Mouse (Mus musculus): ENCODE results near the gene Ctsa. TPM values are rescaled to one million over a fixed set of nuclear protein-coding genes. Genes with fewer than 3 reads are reported as not detected.
"Not testable (repeated sequence)": the region's sequence is repeated elsewhere in the genome, so short reads cannot be mapped to it uniquely, and the experiment has no call there.

Ctsa gene
- polyA plus RNA-seq, 1 experiment from 2014 or later, result 85.7 TPM

GRCm38 (mm10) chr2:164873621-164874020 lies 40.9 kb downstream of the Ctsa start:
- Histone ChIP-seq H3K4me3 (ENCODE audit: low read depth, low read length) (no peak overlapping the region), H3K4me1 (replicated peaks; ENCODE audit: control insufficient read depth, insufficient read depth, low read length) (peaks cover 4% of the 10 kb centered on the region; the same call in 1 of the 2 replicates), H3K36me3 (ENCODE audit: control insufficient read depth, insufficient read depth, low read length) (no peaks in the 10 kb centered on the region), H3K27me3 (ENCODE audit: control insufficient read depth, insufficient read depth, low read length) (no peaks in the 10 kb centered on the region), H3K9me3 (ENCODE audit: control insufficient read depth, low read length) (no peaks in the 10 kb centered on the region), H3K27ac (ENCODE audit: low read depth, low read length) (no peak overlapping the region), H3K4me2 (replicated peaks; ENCODE audit: low read depth, low read length) (no peak overlapping the region), H3K9ac (ENCODE audit: low read depth, low read length) (no peak overlapping the region)
- ATAC-seq (ENCODE audit: low FRiP score), result no peak
- no peak for DNase-seq (ENCODE audit: low spot score)
- 68% methylated on average over 3 of the region's 3 CpGs for WGBS

- H3K27me3 ChIP-seq (ENCODE audit: control insufficient read depth, insufficient read depth, low read length), result no peaks in the 10 kb centered on the region
- H3K9ac ChIP-seq (ENCODE audit: low read depth, low read length), result no peak overlapping the region
- peak overlapping the region; percentile 14; the same call in 1 of the 2 replicates for H3K27ac ChIP-seq (ENCODE audit: low read depth, low read length)
- H3K9me3 ChIP-seq (ENCODE audit: control insufficient read depth, low read length), result no peaks in the 10 kb centered on the region
- H3K4me1 ChIP-seq (replicated peaks; ENCODE audit: control insufficient read depth, insufficient read depth, low read length), result peaks cover 4% of the 10 kb centered on the region; the same call in 1 of the 2 replicates
- ATAC-seq (ENCODE audit: low FRiP score) (no peak), DNase-seq (ENCODE audit: low spot score) (no peak)
- H3K36me3 ChIP-seq (ENCODE audit: control insufficient read depth, insufficient read depth, low read length), result no peaks in the 10 kb centered on the region
- no peak overlapping the region for H3K4me2 ChIP-seq (replicated peaks; ENCODE audit: low read depth, low read length)
- no peak overlapping the region for H3K4me3 ChIP-seq (ENCODE audit: low read depth, low read length)
- WGBS, result 42% methylated on average over 1 of the region's 1 CpGs
Observed at GRCm38 (mm10) chr2:164874239-164874769, 41.6 kb downstream of the Ctsa start.

GRCm38 (mm10) chr2:164875648-164876047 lies 43.0 kb downstream of the Ctsa start:
- not testable (repeated sequence) for H3K4me3 ChIP-seq (ENCODE audit: low read depth, low read length); H3K9me3 ChIP-seq (ENCODE audit: control insufficient read depth, low read length); H3K4me2 ChIP-seq (replicated peaks; ENCODE audit: low read depth, low read length); H3K4me1 ChIP-seq (replicated peaks; ENCODE audit: control insufficient read depth, insufficient read depth, low read length); ATAC-seq (ENCODE audit: low FRiP score); H3K36me3 ChIP-seq (ENCODE audit: control insufficient read depth, insufficient read depth, low read length); H3K9ac ChIP-seq (ENCODE audit: low read depth, low read length); H3K27ac ChIP-seq (ENCODE audit: low read depth, low read length); DNase-seq (ENCODE audit: low spot score); H3K27me3 ChIP-seq (ENCODE audit: control insufficient read depth, insufficient read depth, low read length)
- WGBS, result 41% methylated on average over 2 of the region's 2 CpGs

- WGBS, result 69% methylated on average over 11 of the region's 11 CpGs
- Histone ChIP-seq H3K4me1 (replicated peaks; ENCODE audit: control insufficient read depth, insufficient read depth, low read length) (peaks cover 11% of the 10 kb centered on the region), H3K4me3 (ENCODE audit: low read depth, low read length) (peak overlapping the region; percentile 89; the same call in 1 of the 2 replicates), H3K4me2 (replicated peaks; ENCODE audit: low read depth, low read length) (peak overlapping the region; percentile 84)
- H3K27ac ChIP-seq (ENCODE audit: low read depth, low read length); H3K9me3 ChIP-seq (ENCODE audit: control insufficient read depth, low read length); H3K9ac ChIP-seq (ENCODE audit: low read depth, low read length); H3K27me3 ChIP-seq (ENCODE audit: control insufficient read depth, insufficient read depth, low read length); ATAC-seq (ENCODE audit: low FRiP score); H3K36me3 ChIP-seq (ENCODE audit: control insufficient read depth, insufficient read depth, low read length); DNase-seq (ENCODE audit: low spot score): not testable (repeated sequence)
Observed at GRCm38 (mm10) chr2:164877376-164878215, 44.9 kb downstream of the Ctsa start.

- peak; percentile 55 for ATAC-seq (ENCODE audit: low FRiP score)
- Histone ChIP-seq H3K9ac (ENCODE audit: low read depth, low read length) (peak overlapping the region; percentile 99), H3K36me3 (ENCODE audit: control insufficient read depth, insufficient read depth, low read length) (no peaks in the 10 kb centered on the region), H3K4me1 (replicated peaks; ENCODE audit: control insufficient read depth, insufficient read depth, low read length) (peaks cover 11% of the 10 kb centered on the region), H3K27ac (ENCODE audit: low read depth, low read length) (peak overlapping the region; percentile 100), H3K4me3 (ENCODE audit: low read depth, low read length) (peak overlapping the region; percentile 89), H3K9me3 (ENCODE audit: control insufficient read depth, low read length) (no peaks in the 10 kb centered on the region), H3K4me2 (replicated peaks; ENCODE audit: low read depth, low read length) (peak overlapping the region; percentile 84), H3K27me3 (ENCODE audit: control insufficient read depth, insufficient read depth, low read length) (no peaks in the 10 kb centered on the region)
- DNase-seq (ENCODE audit: low spot score), result peak; percentile 60
- 2% methylated on average over 28 of the region's 28 CpGs for WGBS
Observed at GRCm38 (mm10) chr2:164878509-164879227, 46.0 kb downstream of the Ctsa start.

- Histone ChIP-seq H3K27ac (ENCODE audit: low read depth, low read length) (peak within 1 kb of the TSS; percentile 100), H3K9ac (ENCODE audit: low read depth, low read length) (peak within 1 kb of the TSS; percentile 99), H3K4me2 (replicated peaks; ENCODE audit: low read depth, low read length) (peak within 1 kb of the TSS; percentile 84), H3K4me1 (replicated peaks; ENCODE audit: control insufficient read depth, insufficient read depth, low read length) (peaks cover 11% of the 10 kb centered on the region), H3K27me3 (ENCODE audit: control insufficient read depth, insufficient read depth, low read length) (no peaks in the 10 kb centered on the region), H3K9me3 (ENCODE audit: control insufficient read depth, low read length) (no peaks in the 10 kb centered on the region), H3K36me3 (ENCODE audit: control insufficient read depth, insufficient read depth, low read length) (no peaks in the 10 kb centered on the region), H3K4me3 (ENCODE audit: low read depth, low read length) (peak within 1 kb of the TSS; percentile 89)
- ATAC-seq (ENCODE audit: low FRiP score), result peak; percentile 85
- under 1% methylated on average over 34 of the region's 40 CpGs for WGBS
- DNase-seq (ENCODE audit: low spot score), result peak; percentile 97
Observed at GRCm38 (mm10) chr2:164879228-164879567, 46.5 kb downstream of the Ctsa start, which contains the start of gene Pcif1. Gene Pcif1, plus strand, starts transcription at chr2:164879304.

- Histone ChIP-seq H3K4me3 (ENCODE audit: low read depth, low read length) (peak overlapping the region; percentile 89), H3K9me3 (ENCODE audit: control insufficient read depth, low read length) (no peaks in the 10 kb centered on the region), H3K36me3 (ENCODE audit: control insufficient read depth, insufficient read depth, low read length) (no peaks in the 10 kb centered on the region), H3K27me3 (ENCODE audit: control insufficient read depth, insufficient read depth, low read length) (no peaks in the 10 kb centered on the region), H3K27ac (ENCODE audit: low read depth, low read length) (peak overlapping the region; percentile 100), H3K4me2 (replicated peaks; ENCODE audit: low read depth, low read length) (peak overlapping the region; percentile 84), H3K4me1 (replicated peaks; ENCODE audit: control insufficient read depth, insufficient read depth, low read length) (peaks cover 11% of the 10 kb centered on the region), H3K9ac (ENCODE audit: low read depth, low read length) (peak overlapping the region; percentile 99)
- under 1% methylated on average over 49 of the region's 72 CpGs for WGBS
- ATAC-seq (ENCODE audit: low FRiP score), result peak; percentile 83
- peak; percentile 98 for DNase-seq (ENCODE audit: low spot score)
Observed at GRCm38 (mm10) chr2:164879568-164880277, 47.0 kb downstream of the Ctsa start.

- no peaks in the 10 kb centered on the region for H3K9me3 ChIP-seq (ENCODE audit: control insufficient read depth, low read length)
- WGBS, result 35% methylated on average over 9 of the region's 9 CpGs
- peaks cover 5% of the 10 kb centered on the region; the same call in 1 of the 2 replicates for H3K36me3 ChIP-seq (ENCODE audit: control insufficient read depth, insufficient read depth, low read length)
- H3K27ac ChIP-seq (ENCODE audit: low read depth, low read length), result peak overlapping the region; percentile 72
- no peak overlapping the region for H3K4me3 ChIP-seq (ENCODE audit: low read depth, low read length)
- no peak overlapping the region for H3K9ac ChIP-seq (ENCODE audit: low read depth, low read length)
- no peaks in the 10 kb centered on the region for H3K27me3 ChIP-seq (ENCODE audit: control insufficient read depth, insufficient read depth, low read length)
- no peak for ATAC-seq (ENCODE audit: low FRiP score)
- H3K4me2 ChIP-seq (replicated peaks; ENCODE audit: low read depth, low read length), result no peak overlapping the region
- peaks cover 11% of the 10 kb centered on the region for H3K4me1 ChIP-seq (replicated peaks; ENCODE audit: control insufficient read depth, insufficient read depth, low read length)
- peak; percentile 55 for DNase-seq (ENCODE audit: low spot score)
Observed at GRCm38 (mm10) chr2:164882619-164883018, 49.9 kb downstream of the Ctsa start.
